Mouse (Mus musculus): ENCODE measurements around the gene Nob1. TPM values are rescaled to one million over a fixed set of nuclear protein-coding genes. Genes with fewer than 3 reads are reported as not detected.

The Nob1 gene
- polyA plus RNA-seq, 1 experiment from 2014 or later, result 72.7 TPM

DNA sequence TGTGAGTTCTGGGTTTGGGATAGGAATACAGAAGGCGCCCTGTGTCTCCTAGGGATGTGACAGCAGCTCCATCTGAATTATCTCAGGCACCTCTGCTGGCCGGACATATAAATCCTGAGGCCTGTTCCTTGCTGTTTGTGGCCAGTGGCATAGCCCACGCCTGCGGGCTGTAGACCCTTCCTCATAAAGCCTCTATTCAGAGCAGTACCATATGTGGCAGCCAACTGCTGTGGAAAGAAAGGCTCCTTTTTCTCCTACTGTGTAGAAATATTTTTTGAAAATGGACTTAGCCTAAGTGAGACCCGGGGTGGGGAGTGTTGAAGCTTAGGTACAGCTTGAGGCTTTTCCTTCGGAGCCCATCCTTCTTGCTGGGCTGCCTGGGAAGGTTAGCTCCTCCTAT, 33.4 kb upstream of the Nob1 start:
- H3K9ac ChIP-seq (ENCODE audit: low read length), result no peak overlapping the region
- H3K27me3 ChIP-seq (ENCODE audit: control insufficient read depth, insufficient read depth, low read length), result no peaks in the 10 kb centered on the region
- no peak overlapping the region for H3K27ac ChIP-seq (ENCODE audit: low read length)
- H3K4me1 ChIP-seq (ENCODE audit: control insufficient read depth, insufficient read depth, low read length), result no peaks in the 10 kb centered on the region
- no peaks in the 10 kb centered on the region for H3K9me3 ChIP-seq (replicated peaks; ENCODE audit: control insufficient read depth, low read length)
- peaks cover 2% of the 10 kb centered on the region; the same call in 1 of the 2 replicates for H3K36me3 ChIP-seq (ENCODE audit: control insufficient read depth, insufficient read depth, low read length)
- WGBS, result 89% methylated on average over 6 of the region's 6 CpGs
- no peak overlapping the region for H3K4me3 ChIP-seq (replicated peaks; ENCODE audit: low read length)
- no peak for ATAC-seq (ENCODE audit: insufficient read depth, low FRiP score)
- H3K4me2 ChIP-seq (ENCODE audit: low read depth, low read length), result no peak overlapping the region

DNA sequence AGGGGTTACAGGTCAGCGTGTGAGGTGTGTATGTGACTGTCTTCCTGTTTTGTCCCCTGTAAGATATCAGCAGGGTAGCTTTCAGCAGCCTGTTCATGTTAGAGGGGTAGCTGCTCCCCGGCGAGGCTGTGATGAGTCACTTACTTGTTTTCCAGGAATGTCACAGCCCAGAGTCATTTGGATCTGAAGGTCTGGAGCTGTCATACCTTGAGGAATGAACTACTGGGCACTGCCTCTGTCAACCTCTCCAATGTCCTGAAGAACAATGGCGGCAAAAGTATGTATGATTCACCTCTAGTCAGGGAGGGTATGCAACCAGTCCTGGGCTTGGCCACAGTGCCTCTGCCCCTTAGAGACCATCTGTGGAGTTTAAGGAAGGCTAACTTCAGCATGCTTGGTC, 32.9 kb upstream of the Nob1 start:
- H3K27ac ChIP-seq (ENCODE audit: low read length), result no peak overlapping the region
- H3K27me3 ChIP-seq (ENCODE audit: control insufficient read depth, insufficient read depth, low read length), result no peaks in the 10 kb centered on the region
- ATAC-seq (ENCODE audit: insufficient read depth, low FRiP score), result no peak
- no peaks in the 10 kb centered on the region for H3K9me3 ChIP-seq (replicated peaks; ENCODE audit: control insufficient read depth, low read length)
- H3K4me2 ChIP-seq (ENCODE audit: low read depth, low read length), result no peak overlapping the region
- H3K36me3 ChIP-seq (ENCODE audit: control insufficient read depth, insufficient read depth, low read length), result peaks cover 2% of the 10 kb centered on the region; the same call in 1 of the 2 replicates
- no peaks in the 10 kb centered on the region for H3K4me1 ChIP-seq (ENCODE audit: control insufficient read depth, insufficient read depth, low read length)
- H3K4me3 ChIP-seq (replicated peaks; ENCODE audit: low read length), result no peak overlapping the region
- H3K9ac ChIP-seq (ENCODE audit: low read length), result no peak overlapping the region
- 86% methylated on average over 4 of the region's 4 CpGs for whole genome bisulfite sequencing

GRCm38 (mm10) chr8:107455268-107455667, 30.4 kb upstream of the Nob1 start:
- Histone ChIP-seq H3K4me3 (replicated peaks; ENCODE audit: low read length) (no peak overlapping the region), H3K4me2 (ENCODE audit: low read depth, low read length) (no peak overlapping the region), H3K27ac (ENCODE audit: low read length) (no peak overlapping the region), H3K4me1 (ENCODE audit: control insufficient read depth, insufficient read depth, low read length) (no peaks in the 10 kb centered on the region), H3K9ac (ENCODE audit: low read length) (no peak overlapping the region), H3K9me3 (replicated peaks; ENCODE audit: control insufficient read depth, low read length) (no peaks in the 10 kb centered on the region), H3K36me3 (ENCODE audit: control insufficient read depth, insufficient read depth, low read length) (no peaks in the 10 kb centered on the region), H3K27me3 (ENCODE audit: control insufficient read depth, insufficient read depth, low read length) (no peaks in the 10 kb centered on the region)
- WGBS, result 15% methylated on average over 3 of the region's 3 CpGs
- no peak for ATAC-seq (ENCODE audit: insufficient read depth, low FRiP score)

DNA sequence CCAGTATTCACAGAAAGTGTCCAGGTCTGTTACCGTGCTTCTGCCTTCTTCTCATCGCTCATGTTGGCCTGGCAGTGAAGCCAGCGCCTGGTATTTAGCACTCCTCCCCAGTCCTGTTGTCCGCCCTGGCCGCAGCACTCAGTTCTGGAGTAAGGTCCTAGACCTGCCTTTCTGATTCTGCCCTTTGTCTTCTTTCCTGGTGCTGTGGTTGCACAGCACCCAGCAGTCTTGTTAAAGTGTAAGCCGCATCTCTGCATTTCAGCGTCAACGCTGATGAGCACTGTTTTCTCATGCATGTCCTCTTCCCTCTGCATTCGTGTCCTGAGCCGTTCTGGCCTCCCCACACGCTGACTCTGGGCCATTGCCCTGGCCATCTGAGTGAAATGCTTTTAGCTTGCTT, 28.5 kb upstream of the Nob1 start:
- no peak overlapping the region for H3K4me3 ChIP-seq (replicated peaks; ENCODE audit: low read length)
- no peaks in the 10 kb centered on the region for H3K9me3 ChIP-seq (replicated peaks; ENCODE audit: control insufficient read depth, low read length)
- WGBS, result 96% methylated on average over 11 of the region's 11 CpGs
- H3K4me1 ChIP-seq (ENCODE audit: control insufficient read depth, insufficient read depth, low read length), result peaks cover 4% of the 10 kb centered on the region; the same call in 1 of the 2 replicates
- H3K9ac ChIP-seq (ENCODE audit: low read length), result no peak overlapping the region
- H3K27me3 ChIP-seq (ENCODE audit: control insufficient read depth, insufficient read depth, low read length), result no peaks in the 10 kb centered on the region
- no peaks in the 10 kb centered on the region for H3K36me3 ChIP-seq (ENCODE audit: control insufficient read depth, insufficient read depth, low read length)
- no peak overlapping the region for H3K4me2 ChIP-seq (ENCODE audit: low read depth, low read length)
- no peak for ATAC-seq (ENCODE audit: insufficient read depth, low FRiP score)
- H3K27ac ChIP-seq (ENCODE audit: low read length), result no peak overlapping the region

DNA sequence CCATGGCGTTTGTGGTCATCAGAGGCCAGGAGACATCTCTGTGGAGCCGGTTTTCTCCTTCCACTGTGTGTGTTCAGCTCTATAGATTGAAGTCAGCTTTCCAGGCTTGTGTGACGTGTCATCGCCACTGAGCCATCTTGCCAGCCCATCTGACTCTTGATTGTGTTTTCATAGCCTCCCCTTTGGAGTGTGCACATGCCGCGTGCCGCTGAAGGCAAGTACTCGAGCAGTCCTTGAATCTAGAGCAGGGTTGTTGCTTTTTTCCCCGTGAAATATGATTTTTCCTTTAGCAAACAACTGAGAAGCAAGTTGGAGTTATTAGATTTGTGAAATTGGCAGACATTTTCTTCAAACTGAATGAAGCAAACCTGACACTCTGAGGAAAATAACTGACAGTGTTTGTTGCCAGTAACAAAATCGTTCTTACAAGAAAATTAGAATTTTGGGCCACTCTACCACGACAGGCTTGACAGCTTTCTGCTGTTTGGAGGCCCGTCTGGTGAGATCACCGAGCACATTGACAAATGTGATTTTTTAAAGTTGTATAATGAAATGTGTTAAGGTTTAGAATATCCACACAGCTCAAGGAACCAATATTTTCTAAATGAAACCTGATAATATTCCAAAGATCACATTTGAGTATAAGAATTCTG, 26.7 kb upstream of the Nob1 start:
- no peak for ATAC-seq (ENCODE audit: insufficient read depth, low FRiP score)
- Histone ChIP-seq H3K27ac (ENCODE audit: low read length) (no peak overlapping the region), H3K4me3 (replicated peaks; ENCODE audit: low read length) (no peak overlapping the region), H3K9me3 (replicated peaks; ENCODE audit: control insufficient read depth, low read length) (no peaks in the 10 kb centered on the region), H3K36me3 (ENCODE audit: control insufficient read depth, insufficient read depth, low read length) (no peaks in the 10 kb centered on the region), H3K27me3 (ENCODE audit: control insufficient read depth, insufficient read depth, low read length) (no peaks in the 10 kb centered on the region), H3K4me2 (ENCODE audit: low read depth, low read length) (no peak overlapping the region), H3K9ac (ENCODE audit: low read length) (no peak overlapping the region), H3K4me1 (ENCODE audit: control insufficient read depth, insufficient read depth, low read length) (peaks cover 7% of the 10 kb centered on the region; the same call in 1 of the 2 replicates)
- 81% methylated on average over 13 of the region's 13 CpGs for WGBS

DNA sequence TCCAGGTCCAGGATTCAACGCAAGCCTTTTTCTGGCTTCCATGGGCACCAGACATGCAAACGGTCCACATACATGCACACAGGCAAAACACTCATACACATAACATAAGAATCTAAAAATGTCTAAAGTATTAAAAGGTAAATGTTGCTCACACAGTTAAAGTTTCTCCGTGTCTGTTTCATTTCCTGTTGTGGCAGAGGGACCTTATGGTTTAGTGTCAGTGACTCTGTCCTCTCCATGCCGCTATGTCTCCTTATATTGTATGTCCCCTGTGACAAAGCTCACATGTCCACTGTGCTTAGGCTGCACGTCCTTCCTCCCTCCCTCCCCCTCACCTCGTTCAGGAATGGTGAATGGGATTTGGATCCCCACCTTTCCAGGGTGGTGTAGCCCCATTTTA, 24.8 kb upstream of the Nob1 start:
- no peaks in the 10 kb centered on the region for H3K27me3 ChIP-seq (ENCODE audit: control insufficient read depth, insufficient read depth, low read length)
- ATAC-seq (ENCODE audit: insufficient read depth, low FRiP score), result no peak
- H3K4me2 ChIP-seq (ENCODE audit: low read depth, low read length), result no peak overlapping the region
- no peaks in the 10 kb centered on the region for H3K36me3 ChIP-seq (ENCODE audit: control insufficient read depth, insufficient read depth, low read length)
- no peak overlapping the region for H3K4me3 ChIP-seq (replicated peaks; ENCODE audit: low read length)
- WGBS, result 73% methylated on average over 6 of the region's 6 CpGs
- no peak overlapping the region for H3K9ac ChIP-seq (ENCODE audit: low read length)
- H3K9me3 ChIP-seq (replicated peaks; ENCODE audit: control insufficient read depth, low read length), result no peaks in the 10 kb centered on the region
- no peak overlapping the region for H3K27ac ChIP-seq (ENCODE audit: low read length)
- peaks cover 7% of the 10 kb centered on the region; the same call in 1 of the 2 replicates for H3K4me1 ChIP-seq (ENCODE audit: control insufficient read depth, insufficient read depth, low read length)

- Histone ChIP-seq H3K4me3 (replicated peaks; ENCODE audit: low read length) (no peak overlapping the region), H3K27ac (ENCODE audit: low read length) (no peak overlapping the region), H3K9me3 (replicated peaks; ENCODE audit: control insufficient read depth, low read length) (no peaks in the 10 kb centered on the region), H3K4me2 (ENCODE audit: low read depth, low read length) (no peak overlapping the region), H3K36me3 (ENCODE audit: control insufficient read depth, insufficient read depth, low read length) (no peaks in the 10 kb centered on the region), H3K27me3 (ENCODE audit: control insufficient read depth, insufficient read depth, low read length) (no peaks in the 10 kb centered on the region), H3K4me1 (ENCODE audit: control insufficient read depth, insufficient read depth, low read length) (peaks cover 7% of the 10 kb centered on the region; the same call in 1 of the 2 replicates), H3K9ac (ENCODE audit: low read length) (no peak overlapping the region)
- no peak for ATAC-seq (ENCODE audit: insufficient read depth, low FRiP score)
- whole genome bisulfite sequencing, result 57% methylated on average over 8 of the region's 8 CpGs
Observed at GRCm38 (mm10) chr8:107449130-107449529, 24.3 kb upstream of the Nob1 start.

- ATAC-seq (ENCODE audit: insufficient read depth, low FRiP score), result no peak
- WGBS, result 74% methylated on average over 4 of the region's 4 CpGs
- Histone ChIP-seq H3K9ac (ENCODE audit: low read length) (no peak overlapping the region), H3K36me3 (ENCODE audit: control insufficient read depth, insufficient read depth, low read length) (no peaks in the 10 kb centered on the region), H3K27ac (ENCODE audit: low read length) (no peak overlapping the region), H3K4me2 (ENCODE audit: low read depth, low read length) (no peak overlapping the region), H3K4me1 (ENCODE audit: control insufficient read depth, insufficient read depth, low read length) (peaks cover 7% of the 10 kb centered on the region; the same call in 1 of the 2 replicates), H3K27me3 (ENCODE audit: control insufficient read depth, insufficient read depth, low read length) (no peaks in the 10 kb centered on the region), H3K9me3 (replicated peaks; ENCODE audit: control insufficient read depth, low read length) (no peaks in the 10 kb centered on the region), H3K4me3 (replicated peaks; ENCODE audit: low read length) (no peak overlapping the region)
Observed at GRCm38 (mm10) chr8:107448382-107448889, 23.6 kb upstream of the Nob1 start.

DNA sequence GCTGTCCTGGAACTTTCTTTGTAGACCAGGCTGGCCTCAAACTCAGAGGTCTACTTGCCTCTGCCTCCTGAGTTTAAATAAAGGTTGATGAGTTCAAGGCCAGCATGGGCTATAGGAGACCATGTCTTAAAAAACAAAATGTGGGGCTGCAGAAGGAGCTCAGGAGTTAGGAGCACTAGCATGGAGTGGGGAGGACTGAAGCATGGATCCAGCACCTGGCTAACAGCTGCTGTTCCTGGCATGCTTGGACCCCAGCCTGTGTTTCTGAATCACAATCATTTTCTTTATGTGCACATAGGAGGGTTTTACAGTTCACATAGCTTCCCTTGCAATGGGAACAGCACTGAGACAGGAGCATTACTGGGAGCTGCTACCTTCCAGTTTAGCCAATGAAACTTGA, 22.9 kb upstream of the Nob1 start:
- no peak for ATAC-seq (ENCODE audit: insufficient read depth, low FRiP score)
- H3K9me3 ChIP-seq (replicated peaks; ENCODE audit: control insufficient read depth, low read length), result no peaks in the 10 kb centered on the region
- no peak overlapping the region for H3K9ac ChIP-seq (ENCODE audit: low read length)
- no peak overlapping the region for H3K4me3 ChIP-seq (replicated peaks; ENCODE audit: low read length)
- H3K27me3 ChIP-seq (ENCODE audit: control insufficient read depth, insufficient read depth, low read length), result no peaks in the 10 kb centered on the region
- H3K4me1 ChIP-seq (ENCODE audit: control insufficient read depth, insufficient read depth, low read length), result peaks cover 7% of the 10 kb centered on the region; the same call in 1 of the 2 replicates
- no peak overlapping the region for H3K4me2 ChIP-seq (ENCODE audit: low read depth, low read length)
- H3K27ac ChIP-seq (ENCODE audit: low read length), result no peak overlapping the region
- H3K36me3 ChIP-seq (ENCODE audit: control insufficient read depth, insufficient read depth, low read length), result no peaks in the 10 kb centered on the region

Measured in stomach, embryonic 16.5 days (tissue).